Mouse (Mus musculus): Measurements from ENCODE around the gene Plekhm3. TPM values are rescaled to one million over a fixed set of nuclear protein-coding genes. Genes with fewer than 3 reads are reported as not detected.

The Plekhm3 gene
- polyA plus RNA-seq, 1 experiment from 2014 or later: 6.5 TPM

- H3K4me2 ChIP-seq (ENCODE audit: low read depth, low read length, severe bottlenecking): peak overlapping the region; percentile 34
- ATAC-seq (replicated peaks; ENCODE audit: low FRiP score) (peak; percentile 73), DNase-seq (ENCODE audit: low spot score) (peak; percentile 59)
- no peaks in the 10 kb centered on the region for H3K9me3 ChIP-seq (ENCODE audit: control insufficient read depth, low read length)
- H3K4me1 ChIP-seq (replicated peaks; ENCODE audit: control insufficient read depth, insufficient read depth, low read length): peaks cover 10% of the 10 kb centered on the region; the same call in 1 of the 2 replicates
- H3K36me3 ChIP-seq (ENCODE audit: control insufficient read depth, insufficient read depth, low read length): no peaks in the 10 kb centered on the region
- no peak overlapping the region for H3K9ac ChIP-seq (ENCODE audit: low read length)
- H3K27ac ChIP-seq (ENCODE audit: low read depth, low read length): peak overlapping the region; percentile 65
- WGBS: 13% methylated on average over 5 of the region's 5 CpGs
- peaks cover 28% of the 10 kb centered on the region for H3K27me3 ChIP-seq (ENCODE audit: control insufficient read depth, insufficient read depth, low read length)
- no peak overlapping the region for H3K4me3 ChIP-seq (ENCODE audit: low read depth, low read length)
These were observed 177.2 kb downstream of the Plekhm3 start for GRCm38 (mm10) chr1:64779415-64779814.

GRCm38 (mm10) chr1:64773305-64773704 is 183.3 kb downstream of the Plekhm3 start:
- no peak for DNase-seq (ENCODE audit: low spot score)
- WGBS: 62% methylated on average over 4 of the region's 4 CpGs
- Histone ChIP-seq H3K36me3 (ENCODE audit: control insufficient read depth, insufficient read depth, low read length) (no peaks in the 10 kb centered on the region), H3K4me2 (ENCODE audit: low read depth, low read length, severe bottlenecking) (no peak overlapping the region), H3K9ac (ENCODE audit: low read length) (no peak overlapping the region), H3K27me3 (ENCODE audit: control insufficient read depth, insufficient read depth, low read length) (peaks cover 14% of the 10 kb centered on the region), H3K9me3 (ENCODE audit: control insufficient read depth, low read length) (no peaks in the 10 kb centered on the region), H3K4me1 (replicated peaks; ENCODE audit: control insufficient read depth, insufficient read depth, low read length) (no peaks in the 10 kb centered on the region), H3K4me3 (ENCODE audit: low read depth, low read length) (no peak overlapping the region), H3K27ac (ENCODE audit: low read depth, low read length) (no peak overlapping the region)
- ATAC-seq (replicated peaks; ENCODE audit: low FRiP score): no peak

GRCm38 (mm10) chr1:64770169-64770568 is 186.5 kb downstream of the Plekhm3 start:
- DNase-seq (ENCODE audit: low spot score) (no peak), ATAC-seq (replicated peaks; ENCODE audit: low FRiP score) (no peak)
- Histone ChIP-seq H3K9me3 (ENCODE audit: control insufficient read depth, low read length) (no peaks in the 10 kb centered on the region), H3K4me1 (replicated peaks; ENCODE audit: control insufficient read depth, insufficient read depth, low read length) (no peaks in the 10 kb centered on the region), H3K9ac (ENCODE audit: low read length) (no peak overlapping the region), H3K27me3 (ENCODE audit: control insufficient read depth, insufficient read depth, low read length) (peaks cover 2% of the 10 kb centered on the region; the same call in 1 of the 2 replicates), H3K4me2 (ENCODE audit: low read depth, low read length, severe bottlenecking) (no peak overlapping the region), H3K4me3 (ENCODE audit: low read depth, low read length) (no peak overlapping the region), H3K27ac (ENCODE audit: low read depth, low read length) (no peak overlapping the region), H3K36me3 (ENCODE audit: control insufficient read depth, insufficient read depth, low read length) (no peaks in the 10 kb centered on the region)
- WGBS: 55% methylated on average over 6 of the region's 6 CpGs

GRCm38 (mm10) chr1:64761646-64762045 is 195.0 kb downstream of the Plekhm3 start:
- no peak overlapping the region for H3K27ac ChIP-seq (ENCODE audit: low read depth, low read length)
- no peak overlapping the region for H3K4me2 ChIP-seq (ENCODE audit: low read depth, low read length, severe bottlenecking)
- H3K27me3 ChIP-seq (ENCODE audit: control insufficient read depth, insufficient read depth, low read length): no peaks in the 10 kb centered on the region
- ATAC-seq (replicated peaks; ENCODE audit: low FRiP score) (no peak), DNase-seq (ENCODE audit: low spot score) (no peak)
- H3K4me3 ChIP-seq (ENCODE audit: low read depth, low read length): no peak overlapping the region
- WGBS: 80% methylated on average over 4 of the region's 4 CpGs
- no peaks in the 10 kb centered on the region for H3K4me1 ChIP-seq (replicated peaks; ENCODE audit: control insufficient read depth, insufficient read depth, low read length)
- no peaks in the 10 kb centered on the region for H3K36me3 ChIP-seq (ENCODE audit: control insufficient read depth, insufficient read depth, low read length)
- no peaks in the 10 kb centered on the region for H3K9me3 ChIP-seq (ENCODE audit: control insufficient read depth, low read length)
- no peak overlapping the region for H3K9ac ChIP-seq (ENCODE audit: low read length)

- H3K9me3 ChIP-seq (ENCODE audit: control insufficient read depth, low read length): no peaks in the 10 kb centered on the region
- WGBS: 89% methylated on average over 5 of the region's 5 CpGs
- no peaks in the 10 kb centered on the region for H3K4me1 ChIP-seq (replicated peaks; ENCODE audit: control insufficient read depth, insufficient read depth, low read length)
- H3K9ac ChIP-seq (ENCODE audit: low read length): no peak overlapping the region
- no peaks in the 10 kb centered on the region for H3K27me3 ChIP-seq (ENCODE audit: control insufficient read depth, insufficient read depth, low read length)
- no peak for ATAC-seq (replicated peaks; ENCODE audit: low FRiP score)
- H3K36me3 ChIP-seq (ENCODE audit: control insufficient read depth, insufficient read depth, low read length): no peaks in the 10 kb centered on the region
- H3K4me3 ChIP-seq (ENCODE audit: low read depth, low read length): no peak overlapping the region
- DNase-seq (ENCODE audit: low spot score): no peak
- no peak overlapping the region for H3K4me2 ChIP-seq (ENCODE audit: low read depth, low read length, severe bottlenecking)
- H3K27ac ChIP-seq (ENCODE audit: low read depth, low read length): no peak overlapping the region
These were observed 198.9 kb downstream of the Plekhm3 start for GRCm38 (mm10) chr1:64757766-64758165.

- DNase-seq (ENCODE audit: low spot score) (no peak), ATAC-seq (replicated peaks; ENCODE audit: low FRiP score) (no peak)
- no peak overlapping the region for H3K4me2 ChIP-seq (ENCODE audit: low read depth, low read length, severe bottlenecking)
- no peaks in the 10 kb centered on the region for H3K4me1 ChIP-seq (replicated peaks; ENCODE audit: control insufficient read depth, insufficient read depth, low read length)
- H3K27me3 ChIP-seq (ENCODE audit: control insufficient read depth, insufficient read depth, low read length): no peaks in the 10 kb centered on the region
- 23% methylated on average over 2 of the region's 2 CpGs for WGBS
- H3K4me3 ChIP-seq (ENCODE audit: low read depth, low read length): no peak overlapping the region
- H3K36me3 ChIP-seq (ENCODE audit: control insufficient read depth, insufficient read depth, low read length): no peaks in the 10 kb centered on the region
- H3K9me3 ChIP-seq (ENCODE audit: control insufficient read depth, low read length): no peaks in the 10 kb centered on the region
- no peak overlapping the region for H3K9ac ChIP-seq (ENCODE audit: low read length)
- no peak overlapping the region for H3K27ac ChIP-seq (ENCODE audit: low read depth, low read length)
These were observed 199.4 kb downstream of the Plekhm3 start for GRCm38 (mm10) chr1:64757254-64757653.

- Histone ChIP-seq H3K9ac (ENCODE audit: low read length) (no peak overlapping the region), H3K4me3 (ENCODE audit: low read depth, low read length) (no peak overlapping the region), H3K9me3 (ENCODE audit: control insufficient read depth, low read length) (no peaks in the 10 kb centered on the region), H3K4me1 (replicated peaks; ENCODE audit: control insufficient read depth, insufficient read depth, low read length) (no peaks in the 10 kb centered on the region), H3K36me3 (ENCODE audit: control insufficient read depth, insufficient read depth, low read length) (no peaks in the 10 kb centered on the region), H3K27ac (ENCODE audit: low read depth, low read length) (no peak overlapping the region), H3K27me3 (ENCODE audit: control insufficient read depth, insufficient read depth, low read length) (no peaks in the 10 kb centered on the region), H3K4me2 (ENCODE audit: low read depth, low read length, severe bottlenecking) (no peak overlapping the region)
- DNase-seq (ENCODE audit: low spot score) (no peak), ATAC-seq (replicated peaks; ENCODE audit: low FRiP score) (no peak)
- 80% methylated on average over 10 of the region's 10 CpGs for WGBS
These were observed 200.0 kb downstream of the Plekhm3 start for GRCm38 (mm10) chr1:64756640-64757030.

GRCm38 (mm10) chr1:64755971-64756639 is 200.5 kb downstream of the Plekhm3 start:
- no peak overlapping the region for H3K27ac ChIP-seq (ENCODE audit: low read depth, low read length)
- H3K36me3 ChIP-seq (ENCODE audit: control insufficient read depth, insufficient read depth, low read length): no peaks in the 10 kb centered on the region
- H3K9ac ChIP-seq (ENCODE audit: low read length): no peak overlapping the region
- DNase-seq (ENCODE audit: low spot score) (no peak), ATAC-seq (replicated peaks; ENCODE audit: low FRiP score) (no peak)
- no peak overlapping the region for H3K4me2 ChIP-seq (ENCODE audit: low read depth, low read length, severe bottlenecking)
- WGBS: 68% methylated on average over 7 of the region's 7 CpGs
- no peaks in the 10 kb centered on the region for H3K9me3 ChIP-seq (ENCODE audit: control insufficient read depth, low read length)
- no peak overlapping the region for H3K4me3 ChIP-seq (ENCODE audit: low read depth, low read length)
- no peaks in the 10 kb centered on the region for H3K4me1 ChIP-seq (replicated peaks; ENCODE audit: control insufficient read depth, insufficient read depth, low read length)
- H3K27me3 ChIP-seq (ENCODE audit: control insufficient read depth, insufficient read depth, low read length): no peaks in the 10 kb centered on the region

- Histone ChIP-seq H3K4me2 (ENCODE audit: low read depth, low read length, severe bottlenecking) (no peak overlapping the region), H3K9me3 (ENCODE audit: control insufficient read depth, low read length) (no peaks in the 10 kb centered on the region), H3K27me3 (ENCODE audit: control insufficient read depth, insufficient read depth, low read length) (no peaks in the 10 kb centered on the region), H3K27ac (ENCODE audit: low read depth, low read length) (no peak overlapping the region), H3K9ac (ENCODE audit: low read length) (no peak overlapping the region), H3K4me1 (replicated peaks; ENCODE audit: control insufficient read depth, insufficient read depth, low read length) (no peaks in the 10 kb centered on the region), H3K4me3 (ENCODE audit: low read depth, low read length) (no peak overlapping the region), H3K36me3 (ENCODE audit: control insufficient read depth, insufficient read depth, low read length) (no peaks in the 10 kb centered on the region)
- DNase-seq (ENCODE audit: low spot score): no peak
- WGBS: 93% methylated on average over 5 of the region's 5 CpGs
- ATAC-seq (replicated peaks; ENCODE audit: low FRiP score): no peak
These were observed 202.0 kb downstream of the Plekhm3 start for GRCm38 (mm10) chr1:64754658-64755057.

Measured in forebrain, embryonic 11.5 days (tissue).